Mouse (Mus musculus) thymus, adult 2 months (tissue): Measurements from ENCODE around the gene Sdc3. TPM values are rescaled to one million over a fixed set of nuclear protein-coding genes. Genes with fewer than 3 reads are reported as not detected.

Experiments used
- DNase-seq: peaks from one replicate; pipeline ENCODE4 v3.0.0; 2021
- H3K27ac ChIP-seq: fragments of 200-500 bp; 2 replicates; pipeline ENCODE4 v1.5.1; 2012; ENCODE audit warnings: low read length, control low read depth; ENCODE audit not compliant: control insufficient read depth, insufficient read depth
- H3K27me3 ChIP-seq: fragments of 200-500 bp; 2 replicates; pipeline ENCODE4 v1.6.1; 2012; ENCODE audit warnings: mild to moderate bottlenecking, low read length, moderate library complexity, mixed read lengths; ENCODE audit not compliant: control insufficient read depth, insufficient read depth
- H3K36me3 ChIP-seq: fragments of 200-500 bp; 2 replicates; pipeline ENCODE4 v1.6.1; 2012; ENCODE audit warnings: mild to moderate bottlenecking, low read length, moderate library complexity; ENCODE audit not compliant: control insufficient read depth, insufficient read depth
- H3K4me1 ChIP-seq: fragments of 200-500 bp; replicated peaks from 2 replicates; pipeline ENCODE4 v1.6.1; 2012; ENCODE audit warnings: low read length; ENCODE audit not compliant: control insufficient read depth, insufficient read depth
- H3K4me3 ChIP-seq: fragments of 200-500 bp; 2 replicates; pipeline ENCODE4 v1.5.1; 2012; ENCODE audit warnings: mild to moderate bottlenecking, low read length, control low read depth, moderate library complexity; ENCODE audit not compliant: control insufficient read depth, insufficient read depth
- CTCF ChIP-seq: fragments of 200-500 bp; IDR thresholded peaks from 2 replicates; pipeline ENCODE4 v1.5.1; 2012; ENCODE audit warnings: mild to moderate bottlenecking, control low read depth, low read length, moderate library complexity, borderline replicate concordance; ENCODE audit not compliant: control insufficient read depth, poor library complexity, insufficient read depth; ENCODE audit errors: extremely low read depth
- POLR2A ChIP-seq: fragments of 200-500 bp; IDR thresholded peaks from 2 replicates; pipeline ENCODE4 v1.6.1; 2012; ENCODE audit warnings: mild to moderate bottlenecking, low read length, control low read depth, moderate library complexity; ENCODE audit not compliant: control insufficient read depth, poor library complexity, insufficient read depth; ENCODE audit errors: extremely low read depth
- WGBS: fragments of 180-500 bp; shearing (Covaris S2); methylation state at CpG from one replicate; pipeline ENCODE4 v1.1.7; 2018; 5-methylcytosine and 5-hydroxymethylcytosine counted together
- polyA plus RNA-seq: library from polyadenylated mRNA; depleted of rRNA; stranded (reverse); fragments of >200 nt; gene quantifications from 2 replicates; pipeline ENCODE4 v1.2.3, GENCODE M21; 2012

Sdc3 gene
- polyA plus RNA-seq, 1 experiment, result 97.5 TPM

DNA sequence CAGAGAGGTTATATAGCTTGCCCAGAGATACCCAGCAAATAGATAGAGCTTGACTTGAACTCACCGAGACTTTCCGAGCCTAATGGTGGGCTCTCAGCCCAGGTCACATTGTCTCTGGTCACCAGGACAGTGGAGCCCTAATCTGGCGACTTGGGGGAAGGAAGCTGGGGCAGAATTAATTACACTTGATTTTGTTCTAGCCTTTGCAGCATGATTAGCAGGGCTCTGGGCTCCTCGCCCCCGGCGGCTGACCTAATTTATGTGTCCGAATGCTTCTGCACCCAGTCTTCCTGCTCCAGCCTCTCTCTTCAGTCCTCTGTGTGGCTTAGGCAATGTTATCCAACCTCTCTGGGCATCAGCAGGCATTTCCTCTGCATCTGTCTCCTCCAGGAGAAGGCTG is 19.0 kb downstream of the Sdc3 start:
- Histone ChIP-seq H3K27me3 (no peaks in the 10 kb centered on the region), H3K27ac (no peak overlapping the region), H3K36me3 (no peaks in the 10 kb centered on the region), H3K4me3 (no peak overlapping the region), H3K4me1 (no peaks in the 10 kb centered on the region)
- TF ChIP-seq POLR2A, result no peak
- TF ChIP-seq CTCF, result no peak
- WGBS, result 92% methylated on average over 7 of the region's 7 CpGs
- no peak for DNase-seq

- WGBS, result 78% methylated on average over 2 of the region's 2 CpGs
- Histone ChIP-seq H3K36me3 (no peaks in the 10 kb centered on the region), H3K27ac (no peak overlapping the region), H3K4me1 (no peaks in the 10 kb centered on the region), H3K27me3 (no peaks in the 10 kb centered on the region), H3K4me3 (no peak overlapping the region)
- no peak for DNase-seq
- TF ChIP-seq POLR2A (no peak), CTCF (no peak)
Measured at GRCm38 (mm10) chr4:130813958-130814357, 21.6 kb downstream of the Sdc3 start.

DNA sequence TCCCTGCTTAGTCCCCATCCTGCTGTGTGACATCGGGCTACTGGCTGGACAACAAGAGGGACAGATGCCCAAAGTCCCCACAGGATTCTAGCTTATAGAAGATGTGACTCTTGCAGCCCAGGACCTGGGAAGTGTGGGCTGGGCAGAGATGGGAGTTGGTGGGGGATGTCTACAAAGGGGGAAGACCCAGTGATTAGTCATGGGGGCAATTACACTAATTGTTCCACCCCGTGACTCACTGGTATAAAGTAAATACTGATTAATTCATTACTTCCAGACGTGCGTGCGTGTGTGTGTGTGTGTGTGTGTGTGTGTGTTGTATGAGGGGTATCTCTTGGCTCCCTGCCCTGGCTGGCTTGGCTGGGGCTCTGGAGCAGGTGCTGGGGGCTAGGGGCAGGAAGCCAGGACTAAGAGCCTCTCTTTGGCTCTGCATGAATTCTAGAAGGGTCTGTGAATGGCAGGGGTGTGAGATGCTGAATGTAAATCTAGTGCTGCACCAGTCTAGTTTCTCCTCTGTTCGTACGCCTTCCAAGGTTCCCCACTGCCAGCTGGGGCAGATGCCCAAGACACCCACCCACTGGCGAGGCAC is 22.5 kb downstream of the Sdc3 start:
- DNase-seq, result no peak
- Histone ChIP-seq H3K36me3 (no peaks in the 10 kb centered on the region), H3K27me3 (no peaks in the 10 kb centered on the region), H3K4me3 (no peak overlapping the region), H3K4me1 (no peaks in the 10 kb centered on the region), H3K27ac (no peak overlapping the region)
- TF ChIP-seq POLR2A (no peak), CTCF (no peak)
- WGBS, result 90% methylated on average over 8 of the region's 8 CpGs

DNA sequence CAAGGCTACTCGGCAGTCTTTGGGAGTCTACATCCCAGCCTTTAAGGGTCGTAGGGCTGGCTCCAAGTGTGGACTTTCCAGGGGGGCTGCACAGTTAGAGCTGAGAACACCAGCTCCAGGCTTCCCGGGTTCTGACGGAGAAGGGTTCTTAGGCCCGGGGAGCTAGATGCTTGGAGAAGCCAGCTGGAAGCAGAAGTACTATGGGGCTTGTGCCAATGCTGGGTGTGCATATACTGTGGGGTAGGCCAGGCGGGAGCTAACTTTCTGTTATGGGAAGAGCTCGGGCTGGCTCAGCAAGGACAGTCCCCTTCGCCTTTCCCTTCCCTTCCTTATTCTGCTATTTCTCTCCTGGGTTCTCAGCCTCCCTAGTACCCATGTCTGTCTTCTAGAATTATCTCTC is 23.5 kb downstream of the Sdc3 start:
- DNase-seq, result no peak
- TF ChIP-seq CTCF (no peak), POLR2A (no peak)
- no peaks in the 10 kb centered on the region for H3K27me3 ChIP-seq
- H3K4me3 ChIP-seq, result no peak overlapping the region
- H3K36me3 ChIP-seq, result no peaks in the 10 kb centered on the region
- H3K4me1 ChIP-seq, result no peaks in the 10 kb centered on the region
- no peak overlapping the region for H3K27ac ChIP-seq
- 94% methylated on average over 8 of the region's 8 CpGs for WGBS

- Histone ChIP-seq H3K27me3 (no peaks in the 10 kb centered on the region), H3K36me3 (no peaks in the 10 kb centered on the region), H3K4me3 (no peak overlapping the region), H3K4me1 (no peaks in the 10 kb centered on the region), H3K27ac (no peak overlapping the region)
- DNase-seq, result no peak
- 32% methylated on average over 3 of the region's 3 CpGs for WGBS
- TF ChIP-seq POLR2A, result no peak
- no peak for TF ChIP-seq CTCF
Measured at GRCm38 (mm10) chr4:130819806-130820205, 27.5 kb downstream of the Sdc3 start.

GRCm38 (mm10) chr4:130820594-130821255 is 28.4 kb downstream of the Sdc3 start:
- Histone ChIP-seq H3K4me1 (no peaks in the 10 kb centered on the region), H3K36me3 (no peaks in the 10 kb centered on the region), H3K27me3 (no peaks in the 10 kb centered on the region), H3K27ac (no peak overlapping the region), H3K4me3 (no peak overlapping the region)
- WGBS, result 77% methylated on average over 7 of the region's 7 CpGs
- TF ChIP-seq POLR2A, result no peak
- TF ChIP-seq CTCF, result no peak
- no peak for DNase-seq
